Mouse (Mus musculus): ENCODE measurements around the gene Zfp58.
"Not testable (repeated sequence)": the region's sequence is repeated elsewhere in the genome, so short reads cannot be mapped to it uniquely, and the experiment has no call there.

Gene Zfp58
- long read RNA-seq, experiment 1, transcript Zfp58-201 (4 exons, 2,391 nt) = major isoform, 5 of 9 reads
- long read RNA-seq, experiment 1, partial matches to known transcripts = 0 of 9 reads
- long read RNA-seq, experiment 1, other reads (novel, unspliced or antisense) = 2 of 9 reads
- long read RNA-seq, experiment 2, partial matches to known transcripts = 0 of 5 reads
- long read RNA-seq, experiment 2, other reads (novel, unspliced or antisense) = 1 of 5 reads

DNA sequence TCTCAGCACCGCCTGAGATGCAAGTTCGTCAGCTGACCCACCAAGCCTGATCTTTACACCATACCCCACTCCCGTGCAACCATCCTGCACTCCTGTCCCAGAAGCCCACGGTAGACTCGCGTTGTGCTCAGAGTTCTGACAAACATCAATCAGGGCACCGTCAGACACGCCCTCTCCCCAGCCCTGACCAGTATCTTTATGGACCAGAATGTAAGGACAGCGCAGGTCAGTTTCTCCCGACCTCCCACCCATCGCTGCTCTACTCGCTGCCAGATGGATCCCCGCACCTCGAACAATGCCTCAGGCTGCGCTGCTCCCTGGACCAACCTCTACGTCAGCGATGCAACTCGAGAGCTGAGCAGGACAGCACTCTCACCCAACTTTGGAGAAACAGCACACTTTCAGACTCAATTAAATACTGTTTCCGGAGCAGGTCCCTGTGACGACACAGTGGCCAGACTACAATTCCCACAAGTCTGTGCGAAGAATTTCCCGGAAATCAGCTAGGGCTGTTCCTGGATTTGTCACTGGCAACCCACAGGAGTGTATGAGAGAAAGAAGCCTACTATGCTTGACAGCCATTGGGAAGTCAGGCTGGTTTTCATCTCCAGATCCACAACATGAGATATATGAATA, at the start of gene Zfp58:
Gene Zfp58, minus strand, starts transcription at position 472 of the 636 bp plus-strand sequence.
- intact Hi-C loops (cut with DNase I) = no loop called here

DNA sequence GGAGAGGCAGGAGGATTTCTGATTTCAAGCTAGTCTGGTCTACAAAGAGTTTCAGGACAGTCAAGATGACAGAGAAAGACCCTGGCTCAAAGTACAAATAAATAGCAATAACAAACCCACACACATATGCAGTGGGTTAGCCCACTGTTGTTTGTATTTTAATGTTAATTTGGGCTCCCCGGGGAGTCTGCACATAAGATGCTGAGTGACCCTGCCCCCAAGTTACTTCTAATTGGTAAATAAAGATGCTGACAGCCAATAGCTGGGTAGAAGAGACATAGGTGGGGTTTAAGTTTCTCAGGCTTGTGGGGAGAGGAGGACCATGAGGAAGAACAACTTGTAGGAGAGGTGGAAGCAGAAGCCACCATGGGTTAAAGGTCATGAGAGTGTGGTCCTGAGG, 45.6 kb upstream of the Zfp58 start:
- intact Hi-C loops (cut with DNase I) = no loop called here

DNA sequence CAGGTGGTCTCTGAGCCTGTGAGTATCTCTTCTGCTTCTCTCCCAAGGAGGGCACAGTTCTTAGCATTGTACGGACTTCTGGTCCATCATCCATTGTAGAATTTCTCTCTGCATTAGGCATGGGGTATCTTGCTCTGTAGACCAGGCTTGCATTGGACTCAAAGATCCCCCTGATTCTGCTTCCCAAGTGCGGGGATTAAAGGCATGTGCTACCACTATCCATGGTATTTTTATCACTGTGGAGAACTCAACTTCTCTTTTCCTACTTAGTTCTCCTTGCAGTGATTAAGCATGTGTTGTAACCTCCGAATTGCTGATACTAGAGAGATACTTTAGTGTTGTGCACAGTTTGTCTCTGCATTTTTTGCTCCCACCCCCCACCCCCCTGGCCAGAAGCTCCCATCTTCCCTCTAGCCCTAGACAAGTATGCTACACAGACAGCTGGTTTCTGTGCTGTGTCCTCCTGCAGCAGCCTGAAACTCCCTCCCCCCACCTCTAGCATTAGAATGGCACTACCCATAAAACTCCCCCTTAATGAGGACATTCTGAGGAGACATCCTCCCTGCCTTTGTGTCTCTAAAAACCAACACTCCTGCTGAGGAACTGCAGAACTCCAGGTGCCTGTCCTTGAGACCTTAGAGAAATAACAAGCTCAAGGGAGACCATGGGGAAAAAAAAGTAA, 26.8 kb upstream of the Zfp58 start:
- intact Hi-C loops (cut with DNase I) = no loop called here

DNA sequence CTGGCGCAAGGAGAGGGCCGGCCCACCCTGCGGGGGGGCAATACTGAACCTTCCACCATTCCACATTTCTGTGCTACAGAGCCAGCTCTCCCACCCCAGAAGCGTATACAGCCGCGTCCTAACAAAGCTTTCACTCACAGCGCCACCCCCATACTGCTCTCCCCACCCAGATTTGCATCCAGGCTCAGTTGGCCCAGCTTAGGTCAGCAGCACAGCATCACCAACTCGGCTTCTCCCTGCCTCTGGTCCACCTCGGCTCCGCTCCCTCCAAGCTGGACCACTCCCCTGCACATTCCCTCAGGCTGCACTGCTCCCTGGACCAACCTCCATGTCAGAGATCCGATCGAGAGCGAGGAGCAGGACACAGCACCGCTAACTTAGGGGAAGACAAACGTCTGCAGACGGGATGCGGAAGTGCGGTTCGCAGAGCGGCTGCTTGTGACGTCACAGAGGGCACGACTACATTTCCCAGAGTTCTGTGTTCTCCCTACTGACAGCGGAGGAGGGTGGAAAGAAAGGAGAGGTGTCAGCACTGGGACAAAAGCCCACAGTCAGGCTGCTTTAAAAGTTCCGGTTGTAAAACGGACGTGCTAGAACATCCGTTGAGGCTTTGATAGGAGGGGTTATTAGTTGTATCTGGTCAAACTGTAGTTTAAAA, 25.5 kb upstream of the Zfp58 start, which contains the start of the genes Gm26965 and Zfp87:
Gene Gm26965, minus strand, starts transcription at position 399 of the 658 bp plus-strand sequence.
Gene Zfp87, minus strand, starts transcription at position 425 of the 658 bp plus-strand sequence.
- intact Hi-C loops (cut with DNase I) = no loop called here

DNA sequence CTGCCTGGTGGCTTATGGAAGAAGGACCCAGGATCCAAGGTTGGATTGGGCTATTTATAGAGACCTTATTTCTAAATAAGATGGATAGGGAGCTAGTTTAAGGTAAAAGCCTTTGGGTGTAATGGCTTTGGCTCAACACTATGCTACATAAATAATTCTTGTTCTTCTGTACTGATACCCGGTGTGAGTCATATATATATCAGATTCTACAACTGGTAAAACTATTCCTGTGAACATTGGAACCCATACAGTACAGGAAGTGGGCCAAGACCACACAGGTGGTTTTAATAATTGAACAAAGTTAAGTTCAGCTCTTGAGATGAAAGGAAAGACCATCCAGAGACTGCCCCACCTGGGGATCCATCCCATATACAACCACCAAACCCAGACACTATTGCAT, 553 bp upstream of the Zfp58 start:
- intact Hi-C loops (cut with DNase I) = no loop called here

DNA sequence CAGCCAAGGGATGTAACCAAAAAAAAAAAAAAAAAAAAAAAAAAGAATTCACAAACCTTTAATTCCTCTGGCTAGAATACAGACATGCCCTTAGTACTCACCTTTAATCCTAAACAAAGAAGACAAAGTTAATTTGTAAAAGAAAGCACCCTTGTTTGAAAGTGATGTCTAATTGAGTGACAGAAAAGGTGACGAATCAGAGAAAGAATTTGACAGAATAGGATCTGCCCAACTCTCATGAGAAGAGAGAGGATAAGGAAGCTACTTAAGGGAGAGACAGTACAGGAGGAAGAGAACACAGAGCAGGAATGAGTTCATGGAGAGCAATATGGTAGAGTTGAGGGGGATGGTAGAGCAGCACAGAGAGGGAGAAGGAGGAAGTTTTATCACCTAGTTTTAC, 4.7 kb downstream of the Zfp58 start:
- intact Hi-C loops (cut with DNase I) = no loop called here

DNA sequence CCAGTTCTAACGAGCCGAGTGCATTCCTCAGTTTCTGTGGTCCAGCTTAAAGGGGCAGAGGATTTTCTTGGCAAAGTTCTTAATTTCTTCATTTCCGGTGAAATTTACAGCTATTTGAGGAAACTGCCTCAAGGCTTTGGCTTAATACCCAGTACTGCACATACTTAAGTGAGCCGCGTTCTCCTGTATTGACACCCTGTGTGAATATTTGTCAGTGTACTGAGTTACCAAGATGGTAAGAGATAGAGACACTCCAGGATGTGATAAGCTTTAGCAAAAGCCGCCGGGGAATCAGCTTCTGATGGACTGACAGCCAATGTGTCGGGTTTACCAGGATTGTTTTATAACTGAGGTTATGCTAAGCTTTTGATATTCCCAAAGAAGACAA, 15.9 kb downstream of the Zfp58 start:
- intact Hi-C loops (cut with DNase I) = loop anchor here (2.0 kb wide), 1 partner anchor 34 kb away; the partner anchor contains the start of gene Zfp874a

DNA sequence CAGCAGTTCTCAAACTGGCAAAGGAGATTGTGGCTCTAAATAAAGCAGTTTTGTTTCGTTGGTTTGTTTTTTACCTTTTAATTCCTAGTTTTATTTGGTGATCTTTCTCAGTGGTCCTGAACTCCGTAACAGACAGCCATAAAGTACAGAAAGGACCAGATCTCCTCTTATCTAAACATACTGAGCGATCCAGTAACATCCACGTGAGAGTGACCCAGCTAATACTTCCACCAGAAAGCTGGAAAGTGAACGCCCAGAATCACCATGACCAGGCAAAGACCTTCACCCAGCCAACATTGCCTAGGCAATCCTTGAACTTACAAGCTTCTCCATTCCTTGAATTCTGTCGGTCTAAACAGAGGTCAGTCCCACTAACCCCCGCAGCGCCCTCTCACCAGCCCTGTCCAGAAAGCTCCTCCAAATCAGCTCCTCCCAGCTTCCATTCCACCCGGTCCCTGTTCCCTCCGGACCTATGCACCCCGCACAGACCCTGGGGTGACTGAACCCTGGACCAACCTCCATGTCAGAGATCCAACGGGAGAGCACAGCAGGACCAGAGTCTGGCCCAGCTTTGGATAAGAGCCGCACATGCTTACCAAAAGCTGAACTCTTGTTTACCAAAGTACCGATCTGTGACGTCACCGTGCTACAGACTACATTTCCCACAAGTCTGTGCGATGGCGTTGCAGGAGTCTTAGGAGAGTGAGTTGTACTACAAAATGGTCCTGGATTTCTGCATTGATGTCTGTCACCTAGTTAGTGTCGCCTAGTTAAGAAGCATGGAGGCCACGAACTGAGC, 16.5 kb downstream of the Zfp58 start, which contains the start of gene Zfp874b:
Gene Zfp874b, minus strand, starts transcription at position 634 of the 799 bp plus-strand sequence.
- intact Hi-C loops (cut with DNase I) = loop anchor here (2.0 kb wide), 1 partner anchor 33 kb away; the partner anchor contains the start of gene Zfp874a

DNA sequence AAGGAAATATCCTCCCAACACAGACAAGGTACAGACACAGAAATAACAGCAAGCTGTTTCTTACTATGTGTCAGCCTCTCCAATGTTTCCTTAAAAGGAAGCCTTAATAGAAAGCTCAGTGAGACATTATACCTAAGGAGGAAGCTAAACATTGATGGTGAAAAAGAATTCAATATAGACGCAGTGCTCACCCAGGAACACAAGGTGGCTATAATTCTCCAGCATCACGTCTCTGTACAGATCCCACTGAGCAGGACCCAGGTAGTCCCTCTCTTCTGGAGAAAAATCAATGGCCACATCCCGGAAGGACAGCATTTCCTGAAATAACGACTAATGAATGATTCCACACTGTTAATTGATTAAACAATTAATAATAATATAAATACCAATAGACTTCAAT, 18.8 kb downstream of the Zfp58 start:
- intact Hi-C loops (cut with DNase I) = no loop called here

DNA sequence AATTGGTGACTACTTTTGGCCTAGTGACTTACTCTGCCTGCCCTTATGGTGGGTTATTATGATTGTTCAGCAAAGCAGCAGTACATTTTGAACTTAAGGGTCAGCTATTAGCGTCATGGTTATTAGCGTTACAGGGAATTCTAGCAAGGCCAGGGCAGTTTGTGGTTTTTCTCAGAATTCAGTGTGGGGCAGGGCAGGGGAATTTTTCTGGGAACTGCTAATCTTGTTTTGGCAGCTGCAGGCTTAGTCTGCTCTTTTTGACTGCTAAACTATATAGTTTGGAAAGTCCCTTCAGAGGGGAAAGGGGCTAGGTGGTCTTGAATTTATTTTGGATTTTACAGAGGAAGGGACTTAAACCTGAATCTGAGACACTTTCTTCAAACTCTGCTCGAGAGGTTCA, 31.1 kb downstream of the Zfp58 start:
- intact Hi-C loops (cut with DNase I) = no loop called here

DNA sequence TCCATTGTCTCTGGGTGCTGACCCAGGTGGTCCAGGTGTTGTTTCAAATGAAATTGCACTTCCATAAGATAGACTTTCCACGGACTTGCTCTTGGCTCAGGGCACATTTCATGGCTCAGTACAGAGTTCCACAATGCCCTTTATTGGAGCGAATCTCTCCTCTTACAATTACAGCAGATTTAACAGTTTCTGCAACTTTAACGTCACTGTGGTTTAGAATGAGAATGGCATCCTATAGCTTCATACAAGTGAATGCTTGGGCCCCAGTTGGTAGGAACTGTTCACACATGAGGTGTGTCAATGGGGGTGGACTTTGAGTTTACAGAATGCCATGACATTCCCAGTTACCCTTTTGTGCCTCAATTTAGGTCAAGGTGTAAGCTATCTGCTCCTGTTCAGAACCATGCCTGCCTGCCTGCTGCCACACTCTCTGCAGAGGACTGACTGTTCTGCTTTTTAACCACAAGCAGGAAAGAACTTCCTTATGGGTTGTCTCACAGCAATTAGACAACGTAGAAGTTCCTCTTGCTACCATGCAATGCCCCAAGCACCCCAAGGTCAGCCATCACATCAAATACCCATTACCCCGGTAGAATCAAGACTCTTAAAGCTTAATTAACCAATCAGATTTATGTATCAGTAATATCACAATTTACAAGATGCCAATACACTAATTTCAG, 36.7 kb downstream of the Zfp58 start:
- intact Hi-C loops (cut with DNase I) = not testable (repeated sequence)

DNA sequence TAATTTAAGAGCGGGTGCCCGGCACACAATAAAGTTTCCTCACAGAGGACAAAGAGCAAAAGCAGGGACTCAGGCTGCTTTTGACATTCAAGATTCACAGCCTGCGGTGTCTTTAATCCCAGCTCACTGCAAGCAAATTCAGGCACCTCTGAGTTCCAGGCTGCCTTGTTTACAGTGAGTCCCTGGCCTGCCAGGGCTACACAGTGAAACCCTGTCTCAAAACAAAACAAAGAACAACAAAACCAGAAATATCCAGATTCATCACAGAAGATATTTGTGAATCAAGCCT, 48.4 kb downstream of the Zfp58 start:
- intact Hi-C loops (cut with DNase I) = no loop called here

DNA sequence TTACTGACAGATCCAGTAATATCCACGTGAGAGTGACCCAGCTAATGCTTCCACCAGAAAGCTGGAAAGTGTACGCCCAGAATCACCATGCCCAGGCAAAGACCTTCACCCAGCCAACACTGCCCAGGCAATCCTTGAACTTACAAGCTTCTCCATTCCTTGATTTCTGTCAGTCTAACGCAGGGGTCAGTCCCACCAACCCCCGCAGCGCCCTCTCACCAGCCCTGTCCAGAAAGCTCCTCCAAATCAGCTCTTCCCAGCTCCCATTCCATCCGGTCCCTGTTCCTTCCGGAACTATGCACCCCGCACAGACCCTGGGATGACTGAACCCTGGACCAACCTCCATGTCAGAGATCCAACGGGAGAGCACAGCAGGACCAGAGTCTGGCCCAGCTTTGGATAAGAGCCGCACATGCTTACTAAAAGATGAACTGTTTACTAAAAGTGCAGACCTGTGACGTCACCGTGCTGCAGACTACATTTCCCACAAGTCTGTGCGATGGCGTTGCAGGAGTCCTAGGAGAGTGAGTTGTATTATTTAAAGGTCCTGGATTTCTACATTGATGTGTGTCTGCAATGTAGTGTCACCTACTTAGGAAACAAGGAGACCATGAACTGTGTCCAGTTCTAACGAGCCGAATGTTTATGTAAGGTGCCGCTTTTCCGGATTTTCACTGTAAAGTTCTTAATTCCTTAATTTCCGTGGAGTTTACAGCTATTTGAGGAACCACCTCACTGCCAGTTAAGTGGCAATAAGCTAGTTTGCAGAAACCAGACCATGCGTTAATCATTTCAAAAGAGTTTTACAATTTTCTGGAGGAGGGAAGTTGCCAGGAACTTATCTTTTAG, 49.0 kb downstream of the Zfp58 start, which contains the start of gene Zfp874a:
Gene Zfp874a, minus strand, starts transcription at position 453 of the 849 bp plus-strand sequence.
- intact Hi-C loops (cut with DNase I) = loop anchor here (2.0 kb wide), 1 partner anchor 33 kb away; the partner anchor contains the start of gene Zfp874b
